In the genomic region with DNA sequence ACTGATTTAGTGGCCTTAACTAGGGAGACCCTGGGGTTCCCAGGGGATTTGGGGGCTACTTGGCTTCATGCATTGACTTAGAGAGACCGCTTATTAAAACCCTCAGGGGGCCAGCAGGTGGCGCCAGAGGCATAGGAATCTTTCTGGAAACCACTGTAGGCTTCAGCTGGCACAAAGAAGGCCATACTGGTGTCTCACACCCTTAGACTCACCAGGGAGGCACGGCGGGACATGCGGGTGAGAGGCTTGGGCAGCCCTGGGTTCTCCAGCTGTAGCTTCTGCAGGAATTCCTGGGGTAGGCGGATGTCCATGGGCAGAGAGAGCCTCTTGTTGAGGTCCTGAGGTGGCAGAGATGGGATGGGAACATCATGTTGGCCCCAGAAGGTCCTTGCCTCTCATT, we compare ENCODE assay signal across 9 mouse cellular contexts. TPM values are rescaled to one million over a fixed set of nuclear protein-coding genes. Genes with fewer than 3 reads are reported as not detected.
A peak's percentile ranks its signal among the peaks of the same experiment; 100 is the strongest.
DNase-seq lines count a peak whose midpoint lies in the region; TF ChIP-seq lines count a peak whose summit lies in the region.
"Had no signal": no experiment of that assay in that cellular context is flagged by ENCODE, and none has a peak within 500 bp of the region (broad histone marks: within the 10 kb centered on the region; RNA-seq: fewer than 3 reads in every experiment).

No protein-coding gene starts in this region.

- H3K27ac ChIP-seq in layer of hippocampus, adult 2 months: peak overlapping the region; percentile 53; the same call in 1 of the 2 replicates
- H3K27ac ChIP-seq: heart, embryonic 13.5 days had no signal

- H3K4me3 ChIP-seq in layer of hippocampus, adult 2 months: no peak overlapping the region
- H3K4me3 ChIP-seq: heart, embryonic 13.5 days had no signal

- intact Hi-C loops in heart, postnatal 14 days (cut with DNase I): loop anchor here (1.0 to 5.0 kb wide), 4 partner anchors 35 to 236 kb away; no protein-coding TSS in a partner anchor

- peak; percentile 95 for TF ChIP-seq CTCF in layer of hippocampus, adult 2 months (conservative IDR thresholded peaks at IDR 0.05)

- DNase-seq in CD8-positive naive resting alpha-beta T cell, adult 2 months (ENCODE audit: low read depth in 2 of 2, low spot score in 2 of 2): peak; percentile 40 to 54
- peak; percentile 52 to 76 for DNase-seq in adrenal gland, postnatal 4 days (ENCODE audit: low spot score in 2 of 2)
- DNase-seq in fibroblast of lung, adult 2 months (ENCODE audit: low read depth): peak; percentile 61
- DNase-seq in heart, postnatal 14 days: peak; percentile 86 to 91
- DNase-seq in layer of hippocampus, adult 2 months (ENCODE audit: low spot score in 2 of 2): peak; percentile 78 to 91
- peak; percentile 89 for DNase-seq in lung, postnatal 10 days
- DNase-seq in retina, embryonic 14.5 days (ENCODE audit: low spot score): peak; percentile 97
- peak; percentile 91 for DNase-seq in thymus, postnatal 4 days

RNA-seq across cellular contexts. Expression of a gene that starts 18.2 kb away (rescaled TPM):
- 10 to 100 TPM; 24.8 to 25.1 TPM for total RNA-seq in adrenal gland, postnatal 4 days (2021)
- 10 to 100 TPM in 1 of 2 experiments, 1 to 10 TPM in 1; 9.9 to 12.5 TPM for total RNA-seq in heart, postnatal 14 days (2021)
- 10 to 100 TPM; 21.7 to 23.7 TPM for total RNA-seq in layer of hippocampus, adult 2 months (2021)

RNA-seq across cellular contexts. Expression of a gene that starts 53.4 kb away (rescaled TPM):
- 1 to 10 TPM; 4.9 to 6.3 TPM for total RNA-seq in adrenal gland, postnatal 4 days (2021)
- total RNA-seq in heart, postnatal 14 days (2021): 1 to 10 TPM; 1.2 to 1.4 TPM
- 10 to 100 TPM; 73.9 to 77.9 TPM for total RNA-seq in layer of hippocampus, adult 2 months (2021)

Comparison
In these comparisons a context has a peak if more than half of its experiments do, and no peak if none do; other contexts are left out.
1. DNase-seq: peak in every context shown above with its lines; median percentile 97 in retina, embryonic 14.5 days; 91 in thymus, postnatal 4 days; 89 in lung, postnatal 10 days; 88 in heart, postnatal 14 days; 84 in layer of hippocampus, adult 2 months; 64 in adrenal gland, postnatal 4 days; 61 in fibroblast of lung, adult 2 months; 47 in CD8-positive naive resting alpha-beta T cell, adult 2 months.
2. RNA of a gene that starts 53.4 kb away (total RNA-seq): 73.9 to 77.9 TPM in layer of hippocampus, adult 2 months; 4.9 to 6.3 TPM in adrenal gland, postnatal 4 days and 1.2 to 1.4 TPM in heart, postnatal 14 days; every median in the first group is over 10 times any median in the second.